Mouse (Mus musculus): ENCODE data around the gene Tpp2. TPM values are rescaled to one million over a fixed set of nuclear protein-coding genes. Genes with fewer than 3 reads are reported as not detected.

The Tpp2 gene
- polyA plus RNA-seq (2012; rRNA removed) = 11.3 and 11.9 TPM in 2 replicates

DNA sequence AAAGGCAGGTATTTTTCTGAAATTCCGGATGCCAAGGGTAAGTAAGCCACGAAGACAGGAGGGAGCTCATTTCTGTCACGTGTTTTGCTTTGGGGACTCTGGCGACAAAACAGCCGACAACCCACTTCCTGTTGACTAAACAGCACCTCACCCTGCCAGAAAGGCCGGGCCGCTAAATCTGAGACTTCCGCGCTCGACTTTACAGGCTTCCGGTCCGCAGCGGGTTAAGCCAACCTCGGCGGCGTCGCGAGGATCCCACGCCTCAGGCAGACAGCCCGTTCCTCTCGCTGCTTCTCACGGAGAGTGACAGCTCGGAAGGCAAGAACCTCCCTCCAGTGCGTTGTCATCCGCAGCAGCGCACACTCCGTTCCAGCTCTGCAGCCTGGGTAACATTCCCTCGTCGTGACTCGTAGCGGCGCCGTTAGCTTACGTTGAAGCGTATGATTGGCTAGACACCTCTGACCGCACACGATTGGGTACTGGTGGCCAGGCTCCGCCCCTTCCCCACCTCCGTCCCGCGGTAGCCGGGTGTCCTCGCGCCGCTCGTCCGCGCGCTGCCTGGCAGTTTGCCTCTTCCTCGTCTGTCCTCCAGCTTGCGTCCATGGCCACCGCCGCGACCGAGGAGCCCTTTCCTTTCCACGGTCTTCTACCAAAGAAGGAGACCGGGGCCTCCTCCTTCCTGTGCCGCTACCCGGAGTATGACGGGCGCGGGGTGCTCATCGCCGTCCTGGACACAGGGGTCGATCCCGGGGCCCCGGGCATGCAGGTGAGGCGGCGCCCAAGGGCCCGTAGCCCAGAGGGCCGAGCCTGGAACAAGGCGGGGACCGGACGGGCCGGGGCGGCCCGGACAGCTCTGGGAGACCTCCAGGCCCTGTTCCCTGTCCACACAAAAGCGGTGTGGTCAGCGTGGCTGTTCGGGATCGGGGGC is at the start of gene Tpp2:
Gene Tpp2 (plus strand): TSS at position 160 of the 928 bp plus-strand sequence.

DNA sequence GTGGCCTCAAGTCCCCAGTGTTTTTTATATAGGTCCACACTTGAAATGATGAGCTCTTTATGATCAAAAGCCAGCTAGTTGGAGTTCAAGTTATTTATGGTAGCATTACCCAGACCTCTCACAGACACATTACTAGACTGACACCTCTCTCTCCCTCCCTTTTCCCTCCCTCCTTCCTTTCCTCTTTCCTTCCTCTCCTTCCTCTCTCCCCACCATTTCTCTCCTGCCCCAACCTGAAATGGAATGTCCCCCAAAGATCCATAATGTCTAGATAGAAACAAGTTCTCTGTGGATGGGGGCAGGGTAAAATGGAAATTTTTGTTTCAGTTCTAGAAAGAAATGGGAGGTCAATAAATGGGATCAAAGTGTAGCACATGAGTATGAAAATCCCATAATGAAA is 86.5 kb downstream of the Tpp2 start, which contains the start of gene Mettl21c:
Gene Mettl21c (minus strand): TSS at position 101 of the 400 bp plus-strand sequence.

Other genes starting within 250 kb of the Tpp2 start
- gene 1500015O10Rik, start 203.0 kb upstream of the Tpp2 start, polyA plus RNA-seq (2012; rRNA removed) = 0.16 and 0.25 TPM in 2 replicates
- 10.0 and 11.3 TPM in 2 replicates for gene Uxs1, start 105.8 kb upstream of the Tpp2 start, polyA plus RNA-seq (2012; rRNA removed)
- gene Mettl21c, start 86.4 kb downstream of the Tpp2 start, polyA plus RNA-seq (2012; rRNA removed) = 0.02 and 0.03 TPM in 2 replicates
- 0.35 and 0.41 TPM in 2 replicates for gene Gm8251, start 128.3 kb downstream of the Tpp2 start, polyA plus RNA-seq (2012; rRNA removed)
- 22.9 and 25.3 TPM in 2 replicates for gene Tex30, start 168.8 kb downstream of the Tpp2 start, polyA plus RNA-seq (2012; rRNA removed)
- gene Kdelc1, start 185.2 kb downstream of the Tpp2 start, polyA plus RNA-seq (2012; rRNA removed) = 10.0 and 11.7 TPM in 2 replicates
- 2.3 and 2.6 TPM in 2 replicates for gene Bivm, start 185.3 kb downstream of the Tpp2 start, polyA plus RNA-seq (2012; rRNA removed)
- 4.7 and 5.1 TPM in 2 replicates for gene Ercc5, start 214.1 kb downstream of the Tpp2 start, polyA plus RNA-seq (2012; rRNA removed)